Comparison of ENCODE assay signal across 10 mouse cellular contexts in genomic region chr5:103659571-103659970, GRCm38 (mm10). TPM values are rescaled to one million over a fixed set of nuclear protein-coding genes. Genes with fewer than 3 reads are reported as not detected.
DNase-seq lines count a peak whose midpoint lies in the region; ATAC-seq and TF ChIP-seq lines count a peak whose summit lies in the region.
"Had no signal": no experiment of that assay in that cellular context is flagged by ENCODE, and none has a peak within 500 bp of the region (broad histone marks: within the 10 kb centered on the region; RNA-seq: fewer than 3 reads in every experiment).

No protein-coding gene starts in this region.

- ATAC-seq in lung, embryonic 14.5 days (ENCODE audit: insufficient read depth) = no peak

- H3K36me3 ChIP-seq in lung, embryonic 14.5 days (ENCODE audit: insufficient read depth) = no peaks in the 10 kb centered on the region
- H3K36me3 ChIP-seq: embryonic facial prominence, embryonic 13.5 days; limb, embryonic 12.5 days had no signal

- H3K9ac ChIP-seq in lung, embryonic 14.5 days = no peak overlapping the region
- H3K9ac ChIP-seq: embryonic facial prominence, embryonic 13.5 days; limb, embryonic 12.5 days had no signal

- no peaks in the 10 kb centered on the region for H3K9me3 ChIP-seq in lung, embryonic 14.5 days (ENCODE audit: low read depth, low read length)
- H3K9me3 ChIP-seq: embryonic facial prominence, embryonic 13.5 days; limb, embryonic 12.5 days had no signal

- WGBS in lung, embryonic 14.5 days = 25% methylated on average over 3 of the region's 3 CpGs

- H3K4me3 ChIP-seq in gastrocnemius, adult 2 months = no peak overlapping the region
- no peak overlapping the region for H3K4me3 ChIP-seq in lung, embryonic 14.5 days (ENCODE audit: low read depth, low read length)
- H3K4me3 ChIP-seq: embryonic facial prominence, embryonic 13.5 days; limb, embryonic 12.5 days had no signal

- H3K27me3 ChIP-seq in lung, embryonic 14.5 days (ENCODE audit: insufficient read depth, low read length) = no peaks in the 10 kb centered on the region

- H3K4me1 ChIP-seq in lung, embryonic 14.5 days (ENCODE audit: insufficient read depth) = no peaks in the 10 kb centered on the region; the same call in 1 of the 2 replicates
- H3K4me1 ChIP-seq: limb, embryonic 12.5 days had no signal

- intact Hi-C loops in gastrocnemius, adult 2 months (cut with DNase I) = loop anchor here (2.0 to 10.0 kb wide), 3 partner anchors 47 to 303 kb away; no protein-coding TSS in a partner anchor

- H3K4me2 ChIP-seq in lung, embryonic 14.5 days = no peak overlapping the region
- H3K4me2 ChIP-seq: embryonic facial prominence, embryonic 13.5 days; limb, embryonic 12.5 days had no signal

- DNase-seq in gastrocnemius, adult 2 months = no peak
- no peak for DNase-seq in gastrocnemius, postnatal 25 days
- DNase-seq in lung, embryonic 14.5 days = peak; percentile 92
- DNase-seq in lung, postnatal 4 days = no peak
- DNase-seq in ZHBTc4 (ENCODE audit: low read depth, low spot score) = peak; percentile 80
- DNase-seq in lung, postnatal 14 days = peak; percentile 56
- no peak for DNase-seq in gastrocnemius, postnatal 4 days (ENCODE audit: low spot score in 2 of 2)
- no peak for DNase-seq in right cerebral cortex, postnatal 4 days

- H3K27ac ChIP-seq in gastrocnemius, adult 2 months = no peak overlapping the region
- no peak overlapping the region for H3K27ac ChIP-seq in lung, embryonic 14.5 days (ENCODE audit: low read depth)
- H3K27ac ChIP-seq: embryonic facial prominence, embryonic 13.5 days; limb, embryonic 12.5 days had no signal

- TF ChIP-seq CTCF in gastrocnemius, adult 2 months (IDR thresholded peaks at IDR 0.05) = peak; percentile 80
- peak; percentile 81 for TF ChIP-seq CTCF in lung, embryonic 14.5 days (IDR thresholded peaks at IDR 0.05; ENCODE audit: low read depth)

RNA-seq across cellular contexts. Expression of gene 1700016H13Rik, which starts 3.8 kb away (rescaled TPM):
- under 1 TPM; 0.50 to 0.94 TPM for total RNA-seq in gastrocnemius, adult 2 months (2021)
- total RNA-seq in gastrocnemius, postnatal 25 days (2021) = under 1 TPM; 0.31 to 0.72 TPM
- 0.45 and 0.53 TPM in 2 replicates for polyA plus RNA-seq in lung, embryonic 14.5 days (2014; fragmentation: Nextera tagmentation; extraction: Ambion mirVana)
- not detected for total RNA-seq in gastrocnemius, postnatal 4 days (2021)

RNA-seq across cellular contexts. Expression of gene Slc10a6, which starts 30.4 kb away (rescaled TPM):
- 1 to 10 TPM in 1 of 2 experiments, under 1 TPM in 1; 0.89 to 3.5 TPM for total RNA-seq in gastrocnemius, adult 2 months (2021)
- total RNA-seq in gastrocnemius, postnatal 25 days (2021) = 1 to 10 TPM in 1 of 2 experiments, under 1 TPM in 1; 0.82 to 1.7 TPM
- polyA plus RNA-seq in lung, embryonic 14.5 days (2014; fragmentation: Nextera tagmentation; extraction: Ambion mirVana) = 0.71 and 1.2 TPM in 2 replicates
- under 1 TPM; 0.29 to 0.59 TPM for total RNA-seq in gastrocnemius, postnatal 4 days (2021)

RNA-seq across cellular contexts. Expression of gene Aff1, which starts 32.6 kb away (rescaled TPM):
- 10 to 100 TPM; 46.7 to 52.8 TPM for total RNA-seq in gastrocnemius, adult 2 months (2021)
- 10 to 100 TPM; 28.2 to 32.7 TPM for total RNA-seq in gastrocnemius, postnatal 25 days (2021)
- 7.1 and 7.7 TPM in 2 replicates for polyA plus RNA-seq in lung, embryonic 14.5 days (2014; fragmentation: Nextera tagmentation; extraction: Ambion mirVana)
- total RNA-seq in gastrocnemius, postnatal 4 days (2021) = 10 to 100 TPM; 28.4 to 30.5 TPM

Comparison
In these comparisons a context has a peak if more than half of its experiments do, and no peak if none do; other contexts are left out.
1. DNase-seq: peak in lung, embryonic 14.5 days (single experiment), ZHBTc4 (single experiment) and lung, postnatal 14 days (single experiment); none in gastrocnemius, adult 2 months (single experiment), gastrocnemius, postnatal 25 days (single experiment), lung, postnatal 4 days (0 of 2), gastrocnemius, postnatal 4 days (0 of 2) and right cerebral cortex, postnatal 4 days (single experiment).